16 mouse cellular contexts compared by ENCODE assay signal in the genomic region with DNA sequence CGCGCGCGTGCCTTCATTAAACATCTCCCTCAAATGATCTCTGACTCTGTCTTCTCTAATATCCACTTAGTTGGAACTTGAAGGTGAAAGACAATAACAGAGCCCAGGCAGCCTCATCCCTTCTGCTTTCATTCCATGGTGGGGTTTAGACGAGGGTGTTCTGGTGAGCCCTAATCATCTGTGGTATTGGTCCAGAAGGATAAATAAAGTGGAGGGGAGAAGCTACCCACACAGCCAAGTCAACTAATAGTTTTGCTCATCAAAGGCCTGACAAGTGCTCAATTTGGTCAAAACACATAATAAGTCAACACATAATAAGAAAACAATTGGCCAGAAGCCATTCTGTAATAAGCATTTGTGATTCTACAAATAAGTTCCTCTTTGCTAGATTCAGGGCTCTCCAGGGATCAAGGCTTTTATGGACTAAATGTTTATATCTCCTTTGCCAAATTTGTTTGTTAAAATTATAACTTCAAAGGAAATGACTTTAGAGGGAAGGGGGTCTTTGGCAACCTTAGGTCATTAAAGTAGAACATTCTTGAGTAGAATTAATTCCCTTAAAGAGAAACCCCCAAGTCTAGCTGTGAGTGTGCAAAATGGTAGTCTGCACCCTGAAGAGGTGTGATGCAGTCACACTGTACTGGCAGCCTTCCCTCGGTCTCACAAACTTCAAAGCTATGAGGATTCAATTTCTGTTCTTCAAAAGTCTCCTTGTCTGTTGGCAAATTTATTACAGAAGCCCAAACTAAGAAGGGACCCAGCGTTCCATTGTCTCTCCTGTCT.
"Had no signal": no experiment of that assay in that cellular context is flagged by ENCODE, and none has a peak within 500 bp of the region (broad histone marks: within the 10 kb centered on the region; RNA-seq: fewer than 3 reads in every experiment).

No protein-coding gene starts in this region.

- DNase-seq: retina, postnatal 1 day; right cerebral cortex, adult 18-20 months; right cerebral cortex, postnatal 14 days; right cerebral cortex, postnatal 25 days; right cerebral cortex, postnatal 4 days; spleen, adult 18-20 months; thymus, adult 18-20 months; thymus, adult 2 months; thymus, postnatal 14 days; thymus, postnatal 25 days; thymus, postnatal 36 days; thymus, postnatal 4 days had no signal

- H3K27ac ChIP-seq: neural tube, embryonic 13.5 days; neural tube, embryonic 15.5 days; stomach, embryonic 15.5 days; stomach, postnatal 0 days had no signal

- H3K9me3 ChIP-seq: neural tube, embryonic 13.5 days; neural tube, embryonic 15.5 days; stomach, embryonic 15.5 days had no signal

- H3K4me3 ChIP-seq: neural tube, embryonic 13.5 days; neural tube, embryonic 15.5 days; stomach, embryonic 15.5 days had no signal

- H3K27me3 ChIP-seq: neural tube, embryonic 13.5 days; neural tube, embryonic 15.5 days; stomach, embryonic 15.5 days had no signal

- H3K4me2 ChIP-seq: neural tube, embryonic 13.5 days; neural tube, embryonic 15.5 days; stomach, embryonic 15.5 days had no signal

- H3K36me3 ChIP-seq: neural tube, embryonic 13.5 days; neural tube, embryonic 15.5 days; stomach, embryonic 15.5 days had no signal

- H3K4me1 ChIP-seq: neural tube, embryonic 13.5 days; neural tube, embryonic 15.5 days; stomach, embryonic 15.5 days had no signal

- H3K9ac ChIP-seq: neural tube, embryonic 13.5 days; neural tube, embryonic 15.5 days; stomach, embryonic 15.5 days had no signal
